Mouse (Mus musculus) lung, adult 2 months (tissue): ENCODE data around the gene Nol4l. TPM values are rescaled to one million over a fixed set of nuclear protein-coding genes. Genes with fewer than 3 reads are reported as not detected.

Source experiments
- DNase-seq: peaks from one replicate; pipeline ENCODE4 v3.0.0; 2022
- H3K4me1 ChIP-seq: fragments of 200-500 bp; 2 replicates; pipeline ENCODE4 v1.6.1; 2011; ENCODE audit warnings: low read length; ENCODE audit not compliant: control insufficient read depth, insufficient read depth
- H3K4me3 ChIP-seq: fragments of 200-500 bp; replicated peaks from 2 replicates; pipeline ENCODE3; 2011; ENCODE audit warnings: low read depth, mild to moderate bottlenecking, control low read depth, low read length; ENCODE audit errors: extremely low read depth
- CTCF ChIP-seq: fragments of 200-500 bp; IDR thresholded peaks from 2 replicates; pipeline ENCODE4 v1.5.1; 2011; ENCODE audit warnings: mild to moderate bottlenecking, low read length, control low read depth; ENCODE audit not compliant: insufficient read depth
- POLR2A ChIP-seq: fragments of 200-500 bp; IDR thresholded peaks from 2 replicates; pipeline ENCODE4 v1.6.1; 2011; ENCODE audit warnings: low read depth, mild to moderate bottlenecking, control low read depth, low read length, borderline replicate concordance; ENCODE audit errors: extremely low read depth
- WGBS: fragments of 180-500 bp; shearing (Covaris S2); methylation state at CpG from one replicate; pipeline ENCODE4 v1.1.7; 2018; 5-methylcytosine and 5-hydroxymethylcytosine counted together
- polyA plus RNA-seq: library from polyadenylated mRNA; depleted of rRNA; stranded (reverse); fragments of >200 nt; gene quantifications from 2 replicates; pipeline ENCODE4 v1.2.3, GENCODE M21; 2012; rRNA removed

Gene Nol4l
- polyA plus RNA-seq, 1 experiment = 14.7 TPM

DNA sequence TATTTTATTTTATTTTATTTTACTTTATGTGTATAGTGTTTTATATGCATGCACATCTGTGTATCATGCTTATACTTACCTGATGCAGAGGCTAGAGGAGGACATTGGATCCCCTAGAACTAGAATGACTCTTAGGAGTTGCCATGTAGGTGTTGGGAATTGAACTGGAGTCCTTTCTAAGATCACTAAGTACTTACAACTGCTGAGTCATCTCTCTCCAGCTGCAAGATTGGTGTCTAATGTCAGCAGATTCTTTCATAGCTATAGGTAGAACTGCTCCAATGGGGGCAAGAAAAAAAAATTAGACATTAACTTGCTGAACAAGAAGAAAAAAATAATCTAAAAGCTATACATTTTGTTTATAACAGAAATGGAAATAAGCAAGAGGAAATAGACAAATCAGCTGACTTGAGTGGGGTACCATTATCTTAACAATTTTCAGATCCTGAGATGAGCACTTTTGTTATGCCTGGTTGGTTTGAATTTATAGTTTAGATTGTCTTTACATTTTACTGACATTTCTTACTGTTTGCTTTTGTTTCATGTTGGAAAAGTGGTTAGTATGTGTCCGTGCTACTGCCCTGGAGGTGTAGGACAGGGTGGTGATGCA lies 168.6 kb downstream of the Nol4l start:
- peaks cover 2% of the 10 kb centered on the region; the same call in 1 of the 2 replicates for H3K4me1 ChIP-seq
- no peak overlapping the region for H3K4me3 ChIP-seq
- no peak for DNase-seq
- WGBS = 91% methylated on average over 1 of the region's 1 CpGs
- no peak for TF ChIP-seq CTCF
- no peak for TF ChIP-seq POLR2A

Other genes starting within 250 kb of the Nol4l start
- 6.4 and 10.8 TPM in 2 replicates for gene Kif3b, start 238.6 kb downstream of the Nol4l start, polyA plus RNA-seq
- gene Asxl1, start 184.1 kb downstream of the Nol4l start, polyA plus RNA-seq = 11.4 and 15.3 TPM in 2 replicates
- gene 4930404H24Rik, start 37.2 kb downstream of the Nol4l start, polyA plus RNA-seq = not detected in 2 replicates
- 15.0 and 20.5 TPM in 2 replicates for gene Commd7, start 102.8 kb upstream of the Nol4l start, polyA plus RNA-seq
- gene Dnmt3b, start 119.5 kb upstream of the Nol4l start, polyA plus RNA-seq = 2.0 and 3.3 TPM in 2 replicates
- 0.09 and 0.12 TPM in 2 replicates for gene Dnmt3c, start 166.7 kb upstream of the Nol4l start, polyA plus RNA-seq
- 7.4 and 11.5 TPM in 2 replicates for gene Mapre1, start 211.3 kb upstream of the Nol4l start, polyA plus RNA-seq
- gene Efcab8, start 250.0 kb upstream of the Nol4l start, polyA plus RNA-seq = 0.19 and 0.33 TPM in 2 replicates